Mouse (Mus musculus): ENCODE measurements around the gene Draxin.
"Not testable (repeated sequence)": the region's sequence is repeated elsewhere in the genome, so short reads cannot be mapped to it uniquely, and the experiment has no call there.

The Draxin gene

DNA sequence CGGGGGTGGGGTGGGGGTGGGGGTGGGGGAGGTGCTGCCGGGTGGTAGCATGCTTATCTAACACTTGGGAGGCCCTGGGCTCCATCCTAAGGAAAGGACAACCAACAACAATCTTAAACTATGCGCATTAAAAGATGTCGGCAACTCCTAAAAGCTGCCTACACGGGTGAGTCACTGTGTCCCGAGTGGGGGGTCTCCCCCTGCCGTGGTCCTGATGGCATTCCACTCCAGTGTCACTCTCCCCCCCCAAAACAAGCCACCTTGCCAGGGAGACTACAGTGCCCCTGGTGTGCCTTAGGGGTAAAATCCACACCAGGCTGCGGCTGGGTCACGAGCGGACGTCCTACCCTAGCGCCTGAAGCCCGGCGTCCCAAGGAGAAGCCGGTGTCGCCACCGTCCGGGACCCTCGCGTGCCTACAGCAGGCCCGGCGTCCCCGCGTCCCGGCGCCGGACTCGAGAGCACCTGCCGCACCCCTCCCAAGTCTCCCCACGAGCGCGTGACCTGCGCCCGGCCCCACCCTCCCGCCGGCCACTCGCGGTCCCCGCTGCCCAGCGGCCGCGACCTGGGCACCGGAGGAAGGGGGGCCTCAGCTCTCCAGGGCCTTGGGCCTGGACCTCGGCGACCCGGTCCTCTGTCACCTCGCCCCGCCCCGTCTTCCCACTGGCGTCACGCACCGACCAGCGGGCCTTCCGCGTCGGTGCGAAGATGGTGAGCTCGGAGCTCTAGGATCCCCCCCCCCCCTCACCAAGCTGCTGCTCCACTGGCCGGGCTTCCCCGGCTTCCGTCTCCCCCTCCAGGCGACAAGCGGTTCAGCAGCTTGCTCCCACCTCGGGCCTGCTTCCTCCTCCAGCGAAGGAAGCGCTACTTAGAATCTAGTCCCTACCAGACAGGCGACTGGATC, 21.0 kb upstream of the Draxin start, which contains the start of gene Fbxo6:
Fbxo6 (minus strand) TSS at position 874 of the 902 bp plus-strand sequence.
- DNase-seq (ENCODE audit: low spot score in 2 of 2) = peak; percentile 57 to 69

DNA sequence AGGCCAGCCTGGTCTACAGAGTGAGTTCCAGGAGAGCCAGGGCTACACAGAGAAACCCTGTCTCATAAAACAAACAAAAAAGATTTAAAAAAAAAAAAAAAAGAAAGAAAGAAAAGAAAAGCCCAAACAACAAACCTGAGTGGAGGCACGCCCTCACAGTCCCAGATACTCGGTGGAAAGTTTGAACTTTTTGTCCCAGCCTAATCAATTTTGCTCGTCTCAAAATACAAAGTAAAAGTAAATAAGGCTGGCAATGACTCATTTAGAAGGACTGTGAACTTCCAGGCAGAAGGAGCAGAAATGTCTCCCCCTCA, 20.4 kb upstream of the Draxin start:
- DNase-seq (ENCODE audit: low spot score in 2 of 2) = no peak

DNA sequence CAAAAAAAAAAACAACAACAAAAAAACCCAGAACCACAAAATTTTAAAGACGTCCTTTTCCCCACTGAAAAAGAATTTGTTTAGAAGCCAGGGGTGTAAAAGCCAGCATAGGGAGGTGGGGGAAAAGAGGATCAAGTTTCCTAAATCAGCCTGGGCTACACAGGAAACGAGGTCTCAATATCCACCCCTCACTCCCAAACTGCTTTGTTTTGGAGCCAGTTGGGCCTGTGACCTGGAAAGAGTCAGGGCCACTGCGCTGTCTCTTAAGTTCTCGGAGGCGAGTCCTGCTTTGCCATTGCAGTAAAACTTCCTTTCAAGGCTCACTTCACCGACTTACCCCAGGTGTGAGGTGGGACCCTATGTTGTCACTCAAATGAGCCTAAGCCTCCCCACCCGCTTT, 19.7 kb upstream of the Draxin start:
- no peak for DNase-seq (ENCODE audit: low spot score in 2 of 2)

GRCm38 (mm10) chr4:148149540-148149939, 19.0 kb upstream of the Draxin start:
- DNase-seq (ENCODE audit: low spot score in 2 of 2) = no peak

GRCm38 (mm10) chr4:148147714-148148113, 17.2 kb upstream of the Draxin start:
- DNase-seq (ENCODE audit: low spot score in 2 of 2) = no peak

GRCm38 (mm10) chr4:148143721-148144120, 13.2 kb upstream of the Draxin start:
- no peak for DNase-seq (ENCODE audit: low spot score in 2 of 2)

DNA sequence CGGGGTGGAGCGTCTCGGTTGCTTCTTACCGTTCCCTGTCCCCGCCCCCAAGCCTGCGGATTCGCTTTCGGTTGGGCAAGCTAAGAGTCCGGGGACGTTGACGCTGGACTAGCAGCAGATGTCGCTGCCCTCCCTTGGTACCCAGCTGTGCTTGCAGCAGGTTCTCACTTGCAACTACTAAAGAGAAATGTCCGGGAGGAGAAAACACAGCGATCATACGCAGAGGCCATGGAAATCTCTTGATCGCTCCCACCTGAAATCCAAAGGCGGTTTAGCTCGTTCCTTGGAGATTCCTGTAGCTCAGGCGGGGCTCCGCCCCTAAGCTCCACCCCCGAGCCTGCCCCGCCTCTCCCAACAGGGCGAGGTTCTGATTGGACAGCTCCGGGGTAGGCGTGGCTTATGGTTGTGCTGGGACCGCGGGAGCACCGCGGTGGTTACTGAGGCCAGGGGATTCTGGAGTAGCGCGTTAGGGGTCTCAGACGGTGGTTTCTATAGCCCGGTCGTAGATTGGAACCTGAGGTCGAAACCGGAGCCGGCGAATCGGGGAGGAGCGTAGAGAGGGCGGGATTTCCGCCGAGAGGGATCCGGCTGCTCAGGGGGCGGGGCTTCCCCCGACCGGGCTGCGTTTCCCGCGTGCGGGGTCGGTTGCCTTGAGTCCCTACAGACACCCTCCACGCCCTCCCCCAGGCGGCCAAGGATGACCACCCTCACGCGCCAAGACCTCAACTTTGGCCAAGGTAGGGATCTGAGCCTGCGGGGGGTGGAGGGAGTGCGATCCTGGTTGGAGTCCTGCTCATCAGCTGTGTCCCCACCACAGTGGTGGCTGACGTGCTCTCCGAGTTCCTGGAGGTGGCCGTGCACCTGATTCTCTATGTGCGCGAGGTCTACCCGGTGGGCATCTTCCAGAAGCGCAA, 9.9 kb upstream of the Draxin start:
- DNase-seq (ENCODE audit: low spot score in 2 of 2) = peak; percentile 88 to 91

- DNase-seq (ENCODE audit: low spot score in 2 of 2) = no peak
These were observed 9.2 kb upstream of the Draxin start for GRCm38 (mm10) chr4:148139767-148140097.

DNA sequence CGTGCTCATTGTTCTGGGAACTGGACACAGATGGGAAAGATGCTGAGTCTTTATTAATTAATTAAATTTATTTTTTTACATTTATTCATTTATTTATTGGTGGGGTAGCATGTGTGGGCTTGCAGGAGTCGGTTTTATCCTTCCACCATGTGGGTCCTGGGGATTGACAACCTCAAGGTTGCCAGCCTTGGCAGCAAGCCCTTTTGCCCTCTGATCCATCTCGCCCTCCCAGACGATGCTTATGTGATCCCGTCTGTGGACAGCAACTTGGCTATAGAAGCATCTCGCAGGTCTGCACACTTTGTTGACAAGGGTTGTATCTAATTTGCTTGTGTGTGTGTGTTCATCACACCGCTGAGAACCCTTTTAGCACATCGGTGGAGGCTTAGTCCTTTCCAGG, 7.0 kb upstream of the Draxin start:
- no peak for DNase-seq (ENCODE audit: low spot score in 2 of 2)

DNA sequence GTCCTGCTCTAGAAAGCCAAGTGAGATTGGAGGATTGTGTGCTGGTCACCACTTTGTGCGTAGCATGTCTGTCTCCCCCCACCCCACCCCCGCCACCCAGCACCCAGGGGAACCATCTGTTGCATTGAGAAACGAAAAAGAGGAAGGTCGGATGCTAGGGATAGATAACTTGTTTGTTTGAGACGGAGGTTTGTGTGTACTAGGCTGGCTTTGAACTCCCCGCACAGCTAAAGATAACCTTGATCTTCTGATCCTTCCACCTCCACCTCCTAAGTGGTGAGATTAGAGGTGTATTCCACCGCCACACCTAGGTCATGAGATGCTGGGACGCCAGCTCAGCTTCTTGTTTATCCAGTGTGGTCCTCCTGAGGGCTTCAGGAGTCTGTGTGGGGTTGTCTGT, 4.5 kb upstream of the Draxin start:
- no peak for DNase-seq (ENCODE audit: low spot score in 2 of 2)

GRCm38 (mm10) chr4:148131497-148132081, 1.1 kb upstream of the Draxin start:
- DNase-seq (ENCODE audit: low spot score in 2 of 2) = no peak

- DNase-seq (ENCODE audit: low spot score in 2 of 2) = no peak
These were observed 365 bp downstream of the Draxin start, which contains the start of gene Mad2l2 for GRCm38 (mm10) chr4:148130133-148130532. Gene Mad2l2 (plus strand): TSS chr4:148130384.

GRCm38 (mm10) chr4:148128672-148129071, 1.8 kb downstream of the Draxin start:
- DNase-seq (ENCODE audit: low spot score in 2 of 2) = no peak

DNA sequence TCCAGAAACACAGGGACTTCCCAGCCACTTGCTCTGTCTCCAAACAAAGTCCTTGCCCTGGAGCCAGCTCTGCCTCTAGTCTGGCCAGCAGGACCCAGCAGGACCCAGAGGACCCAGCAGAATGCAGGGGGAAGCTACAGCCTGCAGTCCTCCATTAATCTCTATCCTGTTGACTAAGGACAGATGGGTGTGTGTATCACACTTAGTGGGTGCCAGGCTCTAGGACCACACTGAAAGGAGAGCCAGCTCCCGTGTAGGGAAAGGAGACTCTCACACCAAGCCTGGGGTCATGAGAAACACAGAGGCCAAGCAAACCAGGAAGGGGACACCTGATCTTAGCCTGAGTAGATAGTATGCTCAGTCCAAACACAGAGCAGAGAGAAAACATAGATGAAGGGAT, 2.3 kb downstream of the Draxin start:
- no peak for DNase-seq (ENCODE audit: low spot score in 2 of 2)

DNA sequence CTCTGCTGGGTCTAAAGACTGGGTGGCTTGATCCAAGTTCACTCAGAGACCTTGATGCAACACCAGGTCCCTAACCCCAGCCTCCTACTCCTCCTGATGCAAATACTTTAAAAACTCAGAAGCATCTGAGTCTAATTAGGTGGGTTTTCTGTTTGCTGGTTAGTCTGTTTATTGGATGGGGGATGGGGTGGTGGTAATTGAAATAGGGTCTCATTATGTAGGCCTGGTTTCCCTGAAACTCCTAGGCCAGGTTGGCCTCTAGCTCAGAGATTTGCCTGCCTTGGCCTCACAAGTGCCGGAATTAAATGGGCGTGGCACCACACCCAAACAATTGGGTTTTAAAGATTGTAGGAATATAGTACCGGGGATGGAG, 7.8 kb downstream of the Draxin start:
- no peak for DNase-seq (ENCODE audit: low spot score in 2 of 2)

DNA sequence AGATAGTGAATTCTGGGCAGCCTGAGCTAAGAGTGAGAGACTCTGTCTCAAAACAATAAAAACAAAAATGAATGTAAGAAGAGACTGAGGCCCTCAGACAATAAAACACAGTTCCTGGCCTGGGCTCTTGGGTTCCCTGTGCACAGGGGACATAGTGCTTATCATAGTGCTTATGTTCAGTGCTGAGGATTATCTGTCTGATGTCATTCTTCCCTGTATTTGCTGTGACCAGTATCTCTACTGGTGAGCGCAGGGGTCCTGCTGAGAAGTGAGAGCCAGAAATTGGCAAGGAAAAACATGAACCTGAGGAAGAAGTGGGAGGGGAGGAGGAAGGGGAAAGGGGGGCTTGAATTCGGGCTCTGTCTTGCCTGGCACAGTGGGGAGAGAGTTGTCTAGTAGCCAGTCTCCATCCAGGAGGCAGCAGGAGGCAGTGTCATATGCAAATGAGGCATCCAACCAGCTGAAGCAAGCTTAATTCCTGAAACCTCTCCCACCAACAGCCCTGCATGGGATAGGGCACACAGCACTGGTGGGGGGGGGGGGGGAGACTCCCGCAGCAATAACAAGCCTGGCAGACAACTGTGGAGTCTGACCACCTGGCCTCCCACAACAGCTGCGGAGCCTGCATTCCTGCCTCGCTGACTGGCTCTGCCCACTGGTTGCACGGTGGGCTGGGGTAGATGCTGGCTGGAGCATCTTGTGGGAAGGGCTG, 8.4 kb downstream of the Draxin start:
- no peak for DNase-seq (ENCODE audit: low spot score in 2 of 2)

DNA sequence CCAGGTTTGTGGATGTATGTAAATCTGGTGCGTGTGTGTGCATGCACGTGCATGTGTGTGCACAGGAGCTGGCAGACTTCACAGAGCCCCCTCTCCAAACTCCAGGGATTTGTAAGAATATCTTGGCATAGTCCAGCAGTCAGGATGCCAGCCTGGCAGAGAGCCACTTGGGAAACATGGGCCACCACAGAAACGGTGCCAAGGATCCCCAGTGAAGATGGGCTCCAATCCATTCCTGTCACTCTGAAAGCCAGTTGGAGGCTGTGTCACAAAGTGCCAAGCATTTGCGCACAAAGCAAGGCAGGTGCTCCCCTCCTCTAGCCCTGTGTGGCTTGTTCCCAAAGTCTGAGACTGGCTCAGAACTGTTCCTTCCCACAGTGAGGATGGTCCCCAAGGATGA, 9.1 kb downstream of the Draxin start:
- DNase-seq (ENCODE audit: low spot score in 2 of 2) = no peak

DNA sequence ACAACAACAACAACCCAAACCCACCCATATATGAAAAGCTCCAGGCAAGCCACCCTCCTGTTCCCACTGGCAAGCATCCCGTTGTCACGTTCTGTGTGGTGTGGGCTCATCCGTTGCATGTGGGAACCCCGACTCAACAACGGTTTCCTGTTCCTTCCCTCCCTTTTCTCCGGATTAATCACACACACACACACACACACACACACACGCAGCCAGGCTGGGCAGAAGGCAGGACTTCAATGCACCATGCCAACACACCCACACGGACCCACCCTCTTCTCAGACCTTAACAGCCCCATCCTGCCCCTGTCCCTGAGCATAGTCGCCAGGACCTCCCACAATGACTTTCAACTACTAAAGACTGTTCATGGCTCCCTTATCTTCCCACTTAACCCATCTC, 9.9 kb downstream of the Draxin start:
- no peak for DNase-seq (ENCODE audit: low spot score in 2 of 2)

- not testable (repeated sequence) for DNase-seq (ENCODE audit: low spot score in 2 of 2)
These were observed 10.9 kb downstream of the Draxin start for GRCm38 (mm10) chr4:148119578-148119977.

DNA sequence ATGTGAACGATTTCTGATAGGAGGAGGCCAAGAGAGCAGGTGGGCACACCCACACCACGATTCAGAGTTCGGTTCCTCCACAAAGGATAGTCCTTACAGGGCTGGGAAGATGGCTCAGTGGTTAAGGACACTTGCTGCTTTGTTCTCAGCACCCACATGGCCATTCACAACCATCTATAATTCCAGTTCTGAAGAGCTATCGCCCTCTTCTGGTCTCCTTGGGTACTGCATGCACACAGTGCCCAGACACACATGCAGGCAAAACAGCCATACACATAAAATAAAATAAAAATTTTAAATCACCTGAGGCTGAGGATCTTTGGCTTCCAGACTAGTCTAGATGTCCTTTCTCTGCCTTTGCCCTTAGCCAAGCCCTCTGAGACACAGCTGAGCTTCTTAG, 13.1 kb downstream of the Draxin start:
- no peak for DNase-seq (ENCODE audit: low spot score in 2 of 2)

DNA sequence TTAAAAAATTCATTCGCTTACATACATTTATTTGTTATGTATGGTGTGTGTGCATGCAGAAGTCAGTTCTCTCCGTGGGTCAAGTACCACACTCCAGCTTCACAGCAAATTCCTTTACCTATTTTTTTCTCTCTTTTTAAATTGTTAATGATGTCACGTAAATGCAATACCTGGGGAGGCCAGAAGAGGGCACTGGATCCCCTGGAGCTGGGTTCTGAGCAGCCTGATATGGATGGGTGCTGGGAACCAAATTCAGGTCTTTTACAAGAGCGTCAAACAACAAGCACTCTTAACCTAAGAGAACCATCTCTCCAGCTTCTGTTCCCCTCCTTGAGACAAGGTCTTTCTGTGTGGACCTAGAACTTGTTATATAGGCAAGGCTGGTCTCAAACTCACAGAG, 13.8 kb downstream of the Draxin start:
- no peak for DNase-seq (ENCODE audit: low spot score in 2 of 2)

DNA sequence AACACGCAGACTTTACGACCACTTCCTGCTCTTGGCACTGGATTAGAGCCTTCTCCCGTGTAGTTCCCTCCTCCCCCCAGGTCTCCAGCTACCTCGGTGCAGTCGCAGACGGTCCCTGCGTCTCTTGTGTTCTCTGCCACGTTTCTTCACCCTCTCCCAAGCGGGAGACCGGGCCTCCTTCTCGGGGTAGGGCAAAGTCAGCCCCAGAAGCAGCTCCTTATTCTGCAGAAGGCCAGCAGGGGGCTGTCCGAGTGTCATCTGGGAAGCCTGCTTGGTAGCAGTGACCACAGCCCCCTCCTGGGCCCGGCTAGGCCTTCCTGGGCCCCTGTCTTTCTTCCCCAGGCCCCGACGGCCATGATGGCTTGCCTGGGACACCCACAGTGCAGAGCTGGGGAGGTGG, 15.0 kb downstream of the Draxin start:
- no peak for DNase-seq (ENCODE audit: low spot score in 2 of 2)

Data from spleen, postnatal 14 days (tissue).